Mouse (Mus musculus) lung, postnatal 0 days (tissue): Measurements from ENCODE around the gene Fpr2.

Source experiments
- CTCF ChIP-seq: IDR thresholded peaks from 2 replicates; pipeline ENCODE4 v1.5.1; 2016; ENCODE audit warnings: antibody characterized with exemption, mild to moderate bottlenecking
- EP300 ChIP-seq: IDR thresholded peaks from 2 replicates; pipeline ENCODE4 v1.6.1; 2016; ENCODE audit warnings: antibody characterized with exemption, mild to moderate bottlenecking, control low read depth

DNA sequence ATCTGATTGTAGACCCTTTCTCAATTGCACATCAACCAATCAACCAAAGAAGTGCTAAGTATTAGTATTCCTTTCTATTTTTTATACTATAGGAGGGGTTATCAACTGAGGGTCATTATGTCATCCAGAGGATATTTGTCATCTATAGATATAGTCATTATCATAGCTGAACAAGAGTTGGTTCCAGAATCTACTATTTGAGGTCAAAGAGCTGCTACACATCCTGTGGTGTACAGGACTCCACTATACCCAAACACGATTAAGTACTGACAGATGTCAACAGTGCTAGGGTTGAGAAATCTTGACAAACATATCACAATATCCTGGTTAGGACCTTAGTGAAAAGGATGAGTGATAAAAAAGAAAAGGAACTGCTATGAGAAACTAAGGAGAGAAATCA is 29.8 kb downstream of the Fpr2 start:
- no peak for TF ChIP-seq CTCF
- no peak for TF ChIP-seq EP300
